Mouse (Mus musculus): ENCODE results near the gene Themis3.

GRCm38 (mm10) chr17:66610032-66610431 is 15.6 kb upstream of the Themis3 start:
- TF ChIP-seq CTCF (IDR thresholded peaks at IDR 0.05; ENCODE audit: insufficient read depth, low read length) (no peak), POLR2A (IDR thresholded peaks at IDR 0.05; ENCODE audit: borderline replicate concordance, extremely low read depth, low read depth, low read length) (no peak)

Measured in lung, adult 2 months (tissue).